ENCODE assay signal across 8 mouse cellular contexts in the genomic region with DNA sequence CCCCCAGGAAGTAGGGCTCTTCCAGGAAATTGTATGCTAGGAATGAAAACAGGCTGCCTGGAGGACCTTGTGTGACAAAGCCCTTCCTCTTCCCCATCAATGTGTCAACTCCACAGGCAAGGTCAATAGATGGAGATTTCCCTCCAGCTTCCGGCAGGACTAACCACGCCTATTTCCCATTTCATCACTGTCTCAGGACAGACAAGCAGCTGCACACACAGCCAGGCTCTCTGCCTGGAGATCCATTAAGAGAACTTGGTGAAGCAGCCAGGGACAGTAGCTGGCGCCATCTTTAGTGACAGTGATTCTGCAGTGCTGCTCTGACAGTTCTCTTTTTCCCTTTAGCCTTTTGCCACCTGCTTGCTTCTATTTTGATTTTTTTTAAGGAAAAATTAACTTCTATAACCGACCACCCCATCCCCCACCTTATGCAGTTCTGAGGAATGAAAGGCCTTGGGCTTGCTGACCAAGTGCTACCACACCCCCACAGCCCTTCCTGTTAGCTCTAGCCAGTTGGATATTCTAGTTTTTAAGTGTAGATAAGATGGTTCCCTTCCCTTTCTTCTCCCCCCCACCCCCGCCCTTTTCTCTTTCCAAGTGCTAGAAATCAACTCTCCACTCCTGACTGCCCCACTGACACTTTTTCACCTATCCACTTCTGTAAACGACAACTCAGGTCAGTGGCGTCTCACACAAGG. TPM values are rescaled to one million over a fixed set of nuclear protein-coding genes. Genes with fewer than 3 reads are reported as not detected.
DNase-seq lines count a peak whose midpoint lies in the region; ATAC-seq and TF ChIP-seq lines count a peak whose summit lies in the region.

No protein-coding gene starts in this region.

- H3K9me3 ChIP-seq in heart, embryonic 12.5 days (replicated peaks) = no peaks in the 10 kb centered on the region
- peaks cover 3% of the 10 kb centered on the region for H3K9me3 ChIP-seq in forebrain, embryonic 16.5 days (ENCODE audit: control insufficient read depth, low read length)

- H3K36me3 ChIP-seq in testis, adult 2 months (ENCODE audit: control insufficient read depth, insufficient read depth, low read length) = no peaks in the 10 kb centered on the region
- peaks cover 22% of the 10 kb centered on the region for H3K36me3 ChIP-seq in heart, embryonic 12.5 days
- peaks cover 12% of the 10 kb centered on the region for H3K36me3 ChIP-seq in liver, adult 2 months (ENCODE audit: control insufficient read depth, insufficient read depth, low read length)
- H3K36me3 ChIP-seq in forebrain, embryonic 16.5 days (ENCODE audit: control insufficient read depth, insufficient read depth) = peaks cover 19% of the 10 kb centered on the region

- peak overlapping the region; percentile 38 for H3K4me2 ChIP-seq in heart, embryonic 12.5 days
- H3K4me2 ChIP-seq in forebrain, embryonic 16.5 days (ENCODE audit: low read length) = no peak overlapping the region

- H3K27me3 ChIP-seq in testis, adult 2 months (ENCODE audit: control insufficient read depth, insufficient read depth, low read length) = no peaks in the 10 kb centered on the region
- H3K27me3 ChIP-seq in heart, embryonic 12.5 days (replicated peaks) = no peaks in the 10 kb centered on the region
- H3K27me3 ChIP-seq in liver, adult 2 months (ENCODE audit: control insufficient read depth, insufficient read depth, low read length) = no peaks in the 10 kb centered on the region
- no peaks in the 10 kb centered on the region for H3K27me3 ChIP-seq in forebrain, embryonic 16.5 days (replicated peaks; ENCODE audit: control insufficient read depth, insufficient read depth, low read length)

- peaks cover 11% of the 10 kb centered on the region; the same call in 1 of the 2 replicates for H3K79me2 ChIP-seq in liver, adult 2 months (ENCODE audit: control insufficient read depth, insufficient read depth, low read length)

- 52% methylated on average over 7 of the region's 7 CpGs for WGBS in heart, embryonic 12.5 days
- 53% methylated on average over 7 of the region's 7 CpGs for WGBS in liver, adult 2 months
- 89% methylated on average over 7 of the region's 7 CpGs for WGBS in forebrain, embryonic 16.5 days

- DNase-seq in testis, postnatal 14 days (ENCODE audit: low spot score) = no peak
- peak; percentile 60 for DNase-seq in liver, adult 2 months (ENCODE audit: extremely low read depth, low read depth, low spot score)
- peak; percentile 58 for DNase-seq in yolk sac, embryonic 10.5 days (ENCODE audit: low spot score)
- no peak for DNase-seq in thymus, postnatal 10 days (ENCODE audit: low spot score in 2 of 2)

- no peak for TF ChIP-seq CTCF in testis, adult 2 months (IDR thresholded peaks at IDR 0.05; ENCODE audit: control insufficient read depth, insufficient read depth, insufficient replicate concordance, low read depth, low read length)
- no peak for TF ChIP-seq CTCF in liver, adult 2 months (IDR thresholded peaks at IDR 0.05; ENCODE audit: low read depth, low read length)

- peak overlapping the region; percentile 36; the same call in 1 of the 2 replicates for H3K27ac ChIP-seq in testis, adult 2 months (ENCODE audit: control insufficient read depth, insufficient read depth, low read depth, low read length)
- H3K27ac ChIP-seq in heart, embryonic 12.5 days (ENCODE audit: poor library complexity, severe bottlenecking) = peak overlapping the region; percentile 75
- peak overlapping the region; percentile 44 for H3K27ac ChIP-seq in liver, adult 2 months (replicated peaks; ENCODE audit: insufficient read depth, low read depth, low read length)
- no peak overlapping the region for H3K27ac ChIP-seq in forebrain, embryonic 16.5 days (ENCODE audit: low read length)

- TF ChIP-seq POLR2A in testis, adult 2 months (IDR thresholded peaks at IDR 0.05; ENCODE audit: control insufficient read depth, low read depth, low read length) = no peak
- no peak for TF ChIP-seq POLR2A in liver, adult 2 months (IDR thresholded peaks at IDR 0.05; ENCODE audit: extremely low read depth, insufficient read depth, low read length)

- no peak overlapping the region for H3K4me3 ChIP-seq in testis, adult 2 months (ENCODE audit: control insufficient read depth, low read depth, low read length)
- H3K4me3 ChIP-seq in heart, embryonic 12.5 days = no peak overlapping the region
- no peak overlapping the region for H3K4me3 ChIP-seq in liver, adult 2 months (ENCODE audit: insufficient read depth, low read depth, low read length)
- no peak overlapping the region for H3K4me3 ChIP-seq in forebrain, embryonic 16.5 days (replicated peaks; ENCODE audit: low read length)

- H3K4me1 ChIP-seq in testis, adult 2 months (ENCODE audit: control insufficient read depth, insufficient read depth, low read length) = no peaks in the 10 kb centered on the region
- H3K4me1 ChIP-seq in heart, embryonic 12.5 days (replicated peaks) = peaks cover 24% of the 10 kb centered on the region
- H3K4me1 ChIP-seq in liver, adult 2 months (ENCODE audit: control insufficient read depth, insufficient read depth, low read length) = peaks cover 5% of the 10 kb centered on the region
- no peaks in the 10 kb centered on the region for H3K4me1 ChIP-seq in forebrain, embryonic 16.5 days (replicated peaks; ENCODE audit: control insufficient read depth, insufficient read depth, low read length)

- no peak overlapping the region for H3K9ac ChIP-seq in heart, embryonic 12.5 days
- no peak overlapping the region for H3K9ac ChIP-seq in liver, adult 2 months (ENCODE audit: low read depth, low read length)
- H3K9ac ChIP-seq in forebrain, embryonic 16.5 days (replicated peaks; ENCODE audit: low read depth, low read length) = no peak overlapping the region

- ATAC-seq in heart, embryonic 12.5 days (ENCODE audit: insufficient number of reproducible peaks, low FRiP score) = peak; percentile 61; the same call in 1 of the 2 replicates
- ATAC-seq in forebrain, embryonic 16.5 days = no peak
- no peak for ATAC-seq in activated CD4-positive, CD25-positive, alpha-beta regulatory T cell, adult 4 months

RNA-seq across cellular contexts. Expression of a gene that starts 21.8 kb away (rescaled TPM):
- polyA plus RNA-seq in testis, adult 2 months (2012; rRNA removed) = 23.0 and 25.1 TPM in 2 replicates
- polyA plus RNA-seq in heart, embryonic 12.5 days (2016; fragmentation: Nextera tagmentation; extraction: Ambion mirVana) = 243 and 251 TPM in 2 replicates
- total RNA-seq in liver, adult 2 months (2014; rRNA removed) = 303 and 359 TPM in 2 replicates
- 165 and 187 TPM in 2 replicates for polyA plus RNA-seq in liver, adult 2 months (2012; rRNA removed)
- polyA plus RNA-seq in forebrain, embryonic 16.5 days (2015; fragmentation: Nextera tagmentation; extraction: Ambion mirVana) = 213 and 233 TPM in 2 replicates
- polyA plus RNA-seq in activated CD4-positive, CD25-positive, alpha-beta regulatory T cell, adult 4 months (2017; shearing (Covaris generic)) = 100 to 1,000 TPM; 185 to 199 TPM

RNA-seq across cellular contexts. Expression of a gene that starts 22.0 kb away (rescaled TPM):
- 2.7 and 4.0 TPM in 2 replicates for polyA plus RNA-seq in testis, adult 2 months (2012; rRNA removed)
- 33.2 and 34.1 TPM in 2 replicates for polyA plus RNA-seq in heart, embryonic 12.5 days (2016; fragmentation: Nextera tagmentation; extraction: Ambion mirVana)
- total RNA-seq in liver, adult 2 months (2014; rRNA removed) = 22.8 and 30.3 TPM in 2 replicates
- 5.3 and 6.4 TPM in 2 replicates for polyA plus RNA-seq in liver, adult 2 months (2012; rRNA removed)
- polyA plus RNA-seq in forebrain, embryonic 16.5 days (2015; fragmentation: Nextera tagmentation; extraction: Ambion mirVana) = 15.5 and 17.1 TPM in 2 replicates
- polyA plus RNA-seq in activated CD4-positive, CD25-positive, alpha-beta regulatory T cell, adult 4 months (2017; shearing (Covaris generic)) = 10 to 100 TPM; 27.9 to 35.6 TPM

RNA-seq across cellular contexts. Expression of a gene that starts 24.0 kb away (rescaled TPM):
- polyA plus RNA-seq in testis, adult 2 months (2012; rRNA removed) = 12.5 and 15.8 TPM in 2 replicates
- 16.4 and 17.8 TPM in 2 replicates for polyA plus RNA-seq in heart, embryonic 12.5 days (2016; fragmentation: Nextera tagmentation; extraction: Ambion mirVana)
- total RNA-seq in liver, adult 2 months (2014; rRNA removed) = 9.3 and 14.3 TPM in 2 replicates
- polyA plus RNA-seq in liver, adult 2 months (2012; rRNA removed) = 7.8 and 9.7 TPM in 2 replicates
- 25.7 and 28.1 TPM in 2 replicates for polyA plus RNA-seq in forebrain, embryonic 16.5 days (2015; fragmentation: Nextera tagmentation; extraction: Ambion mirVana)
- 10 to 100 TPM in 1 of 2 experiments, 1 to 10 TPM in 1; 9.3 to 16.3 TPM for polyA plus RNA-seq in activated CD4-positive, CD25-positive, alpha-beta regulatory T cell, adult 4 months (2017; shearing (Covaris generic))

RNA-seq across cellular contexts. Expression of a gene that starts 45.2 kb away (rescaled TPM):
- polyA plus RNA-seq in testis, adult 2 months (2012; rRNA removed) = 45.3 and 56.2 TPM in 2 replicates
- 42.3 and 45.1 TPM in 2 replicates for polyA plus RNA-seq in heart, embryonic 12.5 days (2016; fragmentation: Nextera tagmentation; extraction: Ambion mirVana)
- total RNA-seq in liver, adult 2 months (2014; rRNA removed) = 43.4 and 43.5 TPM in 2 replicates
- 18.4 and 23.1 TPM in 2 replicates for polyA plus RNA-seq in liver, adult 2 months (2012; rRNA removed)
- 87.7 and 90.1 TPM in 2 replicates for polyA plus RNA-seq in forebrain, embryonic 16.5 days (2015; fragmentation: Nextera tagmentation; extraction: Ambion mirVana)
- polyA plus RNA-seq in activated CD4-positive, CD25-positive, alpha-beta regulatory T cell, adult 4 months (2017; shearing (Covaris generic)) = 100 to 1,000 TPM; 123 to 144 TPM

Comparison
In these comparisons a context has a peak if more than half of its experiments do, and no peak if none do; other contexts are left out.
1. DNase-seq: peak in liver, adult 2 months (single experiment) and yolk sac, embryonic 10.5 days (single experiment); none in testis, postnatal 14 days (single experiment) and thymus, postnatal 10 days (0 of 2).